Mouse (Mus musculus): ENCODE results near the gene Pfdn5.

Gene Pfdn5

DNA sequence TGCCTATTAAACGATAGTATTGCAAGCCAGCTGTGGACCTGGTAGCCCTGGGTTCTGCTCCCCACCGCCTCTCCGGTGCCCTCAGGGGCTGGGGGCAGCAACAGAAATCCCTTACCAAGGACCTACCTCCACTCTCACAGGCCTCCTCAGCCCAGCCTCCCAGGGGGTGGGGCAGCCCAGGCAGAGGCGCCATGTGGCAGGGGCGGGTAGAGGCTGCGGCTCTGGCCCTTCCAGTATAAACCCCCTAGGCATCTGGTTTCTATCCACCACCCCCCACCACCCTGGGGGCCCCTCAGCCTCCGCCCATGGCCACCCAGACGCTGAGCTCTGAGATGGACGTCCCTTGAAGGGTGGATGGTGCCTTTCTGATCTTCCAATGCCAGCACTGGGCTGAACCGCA is 44.8 kb downstream of the Pfdn5 start:
- no peak for DNase-seq (ENCODE audit: low read depth, low spot score)

DNA sequence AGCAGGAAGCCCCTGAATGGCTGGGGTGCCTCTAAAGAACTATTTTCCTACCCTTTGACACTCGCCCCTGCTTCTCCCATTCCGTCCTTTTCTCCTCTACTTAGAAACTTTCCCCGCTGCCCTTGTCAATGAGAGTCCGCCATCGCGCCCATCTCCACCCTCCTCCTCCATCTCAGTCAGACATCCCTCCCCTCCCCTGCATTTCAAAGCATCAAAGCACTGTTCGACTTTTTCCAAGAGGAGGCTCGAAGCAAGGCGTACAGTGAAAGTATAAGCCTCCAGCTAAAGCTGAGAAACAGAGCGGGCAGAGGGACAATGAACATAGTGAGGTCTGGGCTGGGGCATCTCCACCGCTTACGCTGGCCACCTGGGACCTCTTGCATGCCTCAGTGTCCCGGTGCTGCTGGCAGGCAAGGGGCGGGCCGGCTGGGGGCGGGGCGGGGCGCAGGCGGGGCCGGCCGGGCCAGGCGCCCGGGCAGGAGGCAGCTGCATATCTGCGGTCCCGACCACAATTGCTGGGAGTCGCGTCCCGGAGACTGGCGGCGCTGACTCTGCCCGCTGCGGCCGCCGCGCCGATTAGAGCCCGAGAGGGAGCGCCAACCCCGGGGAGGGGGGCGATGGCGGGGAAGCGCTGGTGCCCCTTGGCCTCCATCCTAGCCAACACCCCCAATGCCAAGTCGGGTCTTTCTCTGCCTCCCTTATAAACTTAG is 50.7 kb downstream of the Pfdn5 start:
- DNase-seq (ENCODE audit: low read depth, low spot score): no peak

DNA sequence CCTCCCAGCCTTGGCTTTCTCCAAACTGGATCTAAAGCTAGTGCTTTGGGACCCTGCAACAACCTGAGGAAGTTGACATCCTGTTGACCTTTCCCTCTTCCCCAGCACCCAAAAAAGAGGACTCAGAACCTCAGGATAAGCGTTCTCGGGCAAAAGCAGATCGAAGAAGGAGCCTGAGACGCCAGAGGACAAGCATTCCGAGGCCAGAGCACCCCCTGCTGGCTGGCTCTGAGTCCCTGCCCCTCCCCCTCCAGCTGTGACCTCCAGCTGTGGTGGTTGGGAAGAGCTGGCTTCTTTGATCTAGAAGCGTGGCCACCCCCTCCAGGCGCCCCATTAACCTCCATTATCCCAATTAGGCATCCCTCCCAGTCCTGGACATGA is 51.2 kb downstream of the Pfdn5 start:
- peak; percentile 87 for DNase-seq (ENCODE audit: low read depth, low spot score)

DNA sequence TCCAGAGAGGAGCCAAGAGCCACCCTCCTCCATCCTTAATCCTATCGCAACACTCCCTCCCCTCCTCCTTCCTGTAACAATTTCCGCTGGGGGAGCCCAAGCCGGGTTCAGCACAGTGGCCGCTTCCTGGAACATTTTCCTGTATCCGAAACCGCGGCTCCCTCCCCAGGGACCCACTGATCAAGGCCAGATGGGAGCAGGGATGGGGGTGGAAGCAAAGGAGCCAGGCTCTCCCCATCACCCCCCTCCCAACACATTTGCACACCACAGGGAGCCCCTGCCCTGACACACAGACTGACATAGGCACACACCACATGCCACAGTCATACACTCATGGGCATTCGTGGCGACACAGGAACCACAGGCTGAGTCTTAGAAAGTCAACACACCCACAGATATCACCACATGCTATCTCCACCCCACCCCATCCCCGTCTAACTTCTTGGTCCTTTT is 51.9 kb downstream of the Pfdn5 start:
- DNase-seq (ENCODE audit: low read depth, low spot score): peak; percentile 60

Measured in forelimb bud, embryonic 11.5 days (tissue).